In the genomic region with DNA sequence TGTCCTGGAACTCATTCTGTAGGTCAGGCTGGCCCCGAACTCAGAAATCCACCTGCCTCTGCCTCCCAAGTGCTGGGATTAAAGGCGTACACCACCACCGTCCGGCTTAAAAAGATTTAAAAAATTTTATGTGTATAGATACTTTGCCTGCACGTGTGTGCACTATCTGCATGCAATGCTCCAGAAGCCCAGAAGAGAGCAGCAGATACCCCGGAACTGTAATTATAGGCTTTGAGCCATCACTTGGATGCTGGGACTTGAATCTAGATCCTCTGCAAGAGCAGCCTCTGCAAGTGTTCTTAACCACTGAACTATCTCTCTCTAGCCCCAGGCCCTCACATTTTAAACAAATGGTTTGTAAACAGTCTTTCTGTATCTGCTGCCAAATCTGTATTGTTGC, we compare ENCODE assay signal across 19 mouse cellular contexts. TPM values are rescaled to one million over a fixed set of nuclear protein-coding genes. Genes with fewer than 3 reads are reported as not detected.
DNase-seq lines count a peak whose midpoint lies in the region; ATAC-seq and TF ChIP-seq lines count a peak whose summit lies in the region.
"Had no signal": no experiment of that assay in that cellular context is flagged by ENCODE, and none has a peak within 500 bp of the region (broad histone marks: within the 10 kb centered on the region; RNA-seq: fewer than 3 reads in every experiment).

No protein-coding gene starts in this region.

- no peak overlapping the region for H3K4me2 ChIP-seq in kidney, postnatal 0 days (ENCODE audit: low read length)
- H3K4me2 ChIP-seq: embryonic facial prominence, embryonic 15.5 days; liver, embryonic 12.5 days had no signal

- no peak for ATAC-seq in kidney, postnatal 0 days (replicated peaks; ENCODE audit: low FRiP score, low read depth)
- ATAC-seq: liver, embryonic 12.5 days had no signal

- H3K27ac ChIP-seq in kidney, postnatal 0 days: no peak overlapping the region
- H3K27ac ChIP-seq in thymus, adult 2 months (ENCODE audit: control insufficient read depth, insufficient read depth, low read length): no peak overlapping the region
- H3K27ac ChIP-seq: embryonic facial prominence, embryonic 15.5 days; forebrain, embryonic 10.5 days; liver, embryonic 12.5 days; midbrain, embryonic 10.5 days had no signal

- H3K27me3 ChIP-seq in kidney, postnatal 0 days (ENCODE audit: insufficient read depth, low read length): no peaks in the 10 kb centered on the region
- no peaks in the 10 kb centered on the region for H3K27me3 ChIP-seq in thymus, adult 2 months (ENCODE audit: control insufficient read depth, insufficient read depth, low read length)
- H3K27me3 ChIP-seq: embryonic facial prominence, embryonic 15.5 days; heart, embryonic 12.5 days had no signal

- DNase-seq in kidney, postnatal 0 days (ENCODE audit: low spot score): no peak
- no peak for DNase-seq in kidney, postnatal 25 days
- DNase-seq in thymus, postnatal 4 days: peak; percentile 15
- no peak for DNase-seq in thymus, adult 2 months
- DNase-seq in R1 (ENCODE audit: low read depth, low spot score): peak; percentile 52
- no peak for DNase-seq in right cerebral cortex, adult 2 months (ENCODE audit: low spot score in 2 of 2)
- no peak for DNase-seq in thymus, postnatal 14 days
- DNase-seq: cerebellum, adult 9-11 months; heart, postnatal 36 days; kidney, adult 9 months; layer of hippocampus, postnatal 36 days; left cerebral cortex, postnatal 4 days; lung, postnatal 14 days; thymus, adult 18-20 months had no signal

- TF ChIP-seq CTCF in kidney, postnatal 0 days (IDR thresholded peaks at IDR 0.05; ENCODE audit: low read depth): peak; percentile 27; the same call in 1 of the 2 replicates
- no peak for TF ChIP-seq CTCF in thymus, adult 2 months (IDR thresholded peaks at IDR 0.05; ENCODE audit: borderline replicate concordance, control insufficient read depth, extremely low read depth, insufficient read depth, low read length, poor library complexity)

- H3K9ac ChIP-seq in kidney, postnatal 0 days (ENCODE audit: low read depth, low read length): no peak overlapping the region
- H3K9ac ChIP-seq: embryonic facial prominence, embryonic 15.5 days; heart, embryonic 12.5 days; liver, embryonic 12.5 days had no signal

- no peaks in the 10 kb centered on the region for H3K36me3 ChIP-seq in kidney, postnatal 0 days (ENCODE audit: insufficient read depth, low read length)
- no peaks in the 10 kb centered on the region for H3K36me3 ChIP-seq in thymus, adult 2 months (ENCODE audit: control insufficient read depth, insufficient read depth, low read length)
- H3K36me3 ChIP-seq: embryonic facial prominence, embryonic 15.5 days; forebrain, embryonic 10.5 days; heart, embryonic 12.5 days; liver, embryonic 12.5 days; midbrain, embryonic 10.5 days had no signal

- 90% methylated on average over 6 of the region's 6 CpGs for WGBS in kidney, postnatal 0 days
- WGBS in thymus, adult 2 months: 94% methylated on average over 6 of the region's 6 CpGs

- no peaks in the 10 kb centered on the region for H3K9me3 ChIP-seq in kidney, postnatal 0 days (replicated peaks; ENCODE audit: low read length)
- H3K9me3 ChIP-seq: embryonic facial prominence, embryonic 15.5 days had no signal

- H3K4me3 ChIP-seq in kidney, postnatal 0 days (replicated peaks; ENCODE audit: low read depth, low read length): no peak overlapping the region
- no peak overlapping the region for H3K4me3 ChIP-seq in thymus, adult 2 months (ENCODE audit: control insufficient read depth, insufficient read depth, low read length)
- H3K4me3 ChIP-seq: embryonic facial prominence, embryonic 15.5 days; forebrain, embryonic 10.5 days; heart, embryonic 12.5 days; liver, embryonic 12.5 days; midbrain, embryonic 10.5 days had no signal

- no peak for TF ChIP-seq POLR2A in thymus, adult 2 months (IDR thresholded peaks at IDR 0.05; ENCODE audit: control insufficient read depth, extremely low read depth, insufficient read depth, low read length, poor library complexity)

- H3K4me1 ChIP-seq in kidney, postnatal 0 days (replicated peaks; ENCODE audit: insufficient read depth, low read length): no peaks in the 10 kb centered on the region
- no peaks in the 10 kb centered on the region for H3K4me1 ChIP-seq in thymus, adult 2 months (replicated peaks; ENCODE audit: control insufficient read depth, insufficient read depth, low read length)
- H3K4me1 ChIP-seq: embryonic facial prominence, embryonic 15.5 days; heart, embryonic 12.5 days; liver, embryonic 12.5 days had no signal

RNA-seq across cellular contexts. Expression of a gene that starts 15.1 kb away (rescaled TPM):
- 15.4 and 16.3 TPM in 2 replicates for polyA plus RNA-seq in kidney, postnatal 0 days (2015; fragmentation: Nextera tagmentation; extraction: Ambion mirVana)
- polyA plus RNA-seq in thymus, adult 2 months (2012; rRNA removed): 4.1 and 4.7 TPM in 2 replicates

RNA-seq across cellular contexts. Expression of a gene that starts 26.8 kb away (rescaled TPM):
- polyA plus RNA-seq in kidney, postnatal 0 days (2015; fragmentation: Nextera tagmentation; extraction: Ambion mirVana): 25.0 and 27.4 TPM in 2 replicates
- polyA plus RNA-seq in thymus, adult 2 months (2012; rRNA removed): 15.3 and 18.7 TPM in 2 replicates

Comparison
In these comparisons a context has a peak if more than half of its experiments do, and no peak if none do; other contexts are left out.
1. DNase-seq: peak in thymus, postnatal 4 days (single experiment) and R1 (single experiment); none in kidney, postnatal 0 days (single experiment), kidney, postnatal 25 days (0 of 2), thymus, adult 2 months (single experiment), right cerebral cortex, adult 2 months (0 of 2) and thymus, postnatal 14 days (single experiment).